Mouse (Mus musculus) urinary bladder, postnatal 0 days (tissue): ENCODE data around the gene Tmem151b. TPM values are rescaled to one million over a fixed set of nuclear protein-coding genes. Genes with fewer than 3 reads are reported as not detected.

ENCODE experiments used
- polyA plus RNA-seq: library from polyadenylated mRNA; unstranded; fragments of >200 nt; fragmentation: Nextera tagmentation; extraction: Ambion mirVana; gene quantifications from 2 replicates; pipeline ENCODE4 v1.2.1, GENCODE M21; 2015

The Tmem151b gene
- polyA plus RNA-seq, result 0.47 and 0.65 TPM in 2 replicates

GRCm38 (mm10) chr17:45549617-45550181, at the start of gene Tmem151b:
TSS of gene Tmem151b (minus strand) at chr17:45549677.

GRCm38 (mm10) chr17:45573087-45573779, 23.8 kb upstream of the Tmem151b start, which contains the start of gene Hsp90ab1:
TSS of gene Hsp90ab1 (minus strand) at chr17:45573271.

GRCm38 (mm10) chr17:45563655-45564530, 14.4 kb upstream of the Tmem151b start, which contains the start of gene Slc35b2:
TSS of gene Slc35b2 (plus strand) at chr17:45563874.

GRCm38 (mm10) chr17:45555452-45556106, 6.1 kb upstream of the Tmem151b start, which contains the start of gene Nfkbie:
TSS of gene Nfkbie (plus strand) at chr17:45555703.

GRCm38 (mm10) chr17:45523263-45523662, 26.2 kb downstream of the Tmem151b start, which contains the start of gene Tcte1:
TSS of gene Tcte1 (plus strand) at chr17:45523434.

GRCm38 (mm10) chr17:45506700-45507189, 42.7 kb downstream of the Tmem151b start, which contains the start of gene Aars2:
TSS of gene Aars2 (plus strand) at chr17:45506841.

Other genes starting within 250 kb of the Tmem151b start
- gene Cdc5l, start 115.9 kb downstream of the Tmem151b start, polyA plus RNA-seq, result 27.1 and 29.6 TPM in 2 replicates
- 0.16 TPM in 1 of 2 replicates, not detected in the other for gene Spats1, start 74.3 kb downstream of the Tmem151b start, polyA plus RNA-seq
- gene Aars2, start 42.8 kb downstream of the Tmem151b start, polyA plus RNA-seq, result 6.2 and 7.2 TPM in 2 replicates
- 0.13 TPM in 1 of 2 replicates, not detected in the other for gene Tcte1, start 26.2 kb downstream of the Tmem151b start, polyA plus RNA-seq
- 3.5 and 3.8 TPM in 2 replicates for gene Nfkbie, start 6.0 kb upstream of the Tmem151b start, polyA plus RNA-seq
- gene Slc35b2, start 14.2 kb upstream of the Tmem151b start, polyA plus RNA-seq, result 87.4 and 92.8 TPM in 2 replicates
- 876 and 897 TPM in 2 replicates for gene Hsp90ab1, start 23.6 kb upstream of the Tmem151b start, polyA plus RNA-seq
- 106 and 125 TPM in 2 replicates for gene Slc29a1, start 49.9 kb upstream of the Tmem151b start, polyA plus RNA-seq
- gene Mymx, start 52.4 kb upstream of the Tmem151b start, polyA plus RNA-seq, result not detected in 2 replicates
- 0.68 and 0.75 TPM in 2 replicates for gene Capn11, start 109.6 kb upstream of the Tmem151b start, polyA plus RNA-seq
- 166 and 175 TPM in 2 replicates for gene Mrpl14, start 136.6 kb upstream of the Tmem151b start, polyA plus RNA-seq
- gene Tmem63b, start 137.2 kb upstream of the Tmem151b start, polyA plus RNA-seq, result 31.0 and 31.1 TPM in 2 replicates
- gene 1600014C23Rik, start 184.2 kb upstream of the Tmem151b start, polyA plus RNA-seq, result not detected in 2 replicates